Mouse (Mus musculus): ENCODE results near the gene Ace. TPM values are rescaled to one million over a fixed set of nuclear protein-coding genes. Genes with fewer than 3 reads are reported as not detected.

Gene Ace
- total and polyA plus RNA-seq, 2 experiments from 2014 or later: 8.0 to 14.3 TPM

GRCm38 (mm10) chr11:106037418-106037751 lies 69.6 kb downstream of the Ace start:
- TF ChIP-seq CTCF (IDR thresholded peaks at IDR 0.05; ENCODE audit: low read depth): peak; percentile 42
- H3K9me3 ChIP-seq (ENCODE audit: low read length): no peaks in the 10 kb centered on the region
- ATAC-seq (peak; percentile 68), DNase-seq (peak; percentile 87)
- H3K36me3 ChIP-seq (ENCODE audit: insufficient read depth): no peaks in the 10 kb centered on the region
- peaks cover 12% of the 10 kb centered on the region for H3K4me1 ChIP-seq (ENCODE audit: insufficient read depth)
- H3K4me2 ChIP-seq (ENCODE audit: low read depth): peak overlapping the region; percentile 55
- peak overlapping the region; percentile 89 for H3K27ac ChIP-seq (ENCODE audit: low read depth, low read length)
- H3K27me3 ChIP-seq (ENCODE audit: insufficient read depth, low read length): no peaks in the 10 kb centered on the region
- H3K4me3 ChIP-seq (ENCODE audit: low read depth, low read length): peak overlapping the region; percentile 80
- under 1% methylated on average over 13 of the region's 13 CpGs for WGBS
- H3K9ac ChIP-seq: peak overlapping the region; percentile 82

Other genes with a start within 250 kb of the Ace start
- gene Cyb561, start 14.6 kb upstream of the Ace start, total RNA-seq (2014; rRNA removed): 41.9 and 55.8 TPM in 2 replicates
- gene Cyb561, start 14.6 kb upstream of the Ace start, polyA plus RNA-seq (2015; fragmentation: Nextera tagmentation; extraction: Ambion mirVana): 40.7 and 62.7 TPM in 2 replicates
- not detected in 2 replicates for gene Ace3, start 26.7 kb downstream of the Ace start, total RNA-seq (2014; rRNA removed)
- gene Ace3, start 26.7 kb downstream of the Ace start, polyA plus RNA-seq (2015; fragmentation: Nextera tagmentation; extraction: Ambion mirVana): not detected in 2 replicates
- 0.92 and 2.8 TPM in 2 replicates for gene Kcnh6, start 40.2 kb downstream of the Ace start, total RNA-seq (2014; rRNA removed)
- 0.80 and 1.5 TPM in 2 replicates for gene Kcnh6, start 40.2 kb downstream of the Ace start, polyA plus RNA-seq (2015; fragmentation: Nextera tagmentation; extraction: Ambion mirVana)
- 150 and 222 TPM in 2 replicates for gene Dcaf7, start 68.9 kb downstream of the Ace start, total RNA-seq (2014; rRNA removed)
- 79.1 and 115 TPM in 2 replicates for gene Dcaf7, start 68.9 kb downstream of the Ace start, polyA plus RNA-seq (2015; fragmentation: Nextera tagmentation; extraction: Ambion mirVana)
- 17.4 and 18.1 TPM in 2 replicates for gene Taco1, start 98.1 kb downstream of the Ace start, total RNA-seq (2014; rRNA removed)
- 2.9 and 5.0 TPM in 2 replicates for gene Taco1, start 98.1 kb downstream of the Ace start, polyA plus RNA-seq (2015; fragmentation: Nextera tagmentation; extraction: Ambion mirVana)
- 29.2 and 32.9 TPM in 2 replicates for gene Map3k3, start 116.7 kb downstream of the Ace start, total RNA-seq (2014; rRNA removed)
- gene Map3k3, start 116.7 kb downstream of the Ace start, polyA plus RNA-seq (2015; fragmentation: Nextera tagmentation; extraction: Ambion mirVana): 6.7 and 8.5 TPM in 2 replicates
- not detected in 2 replicates for gene Gm10840, start 192.9 kb downstream of the Ace start, total RNA-seq (2014; rRNA removed)
- gene Gm10840, start 192.9 kb downstream of the Ace start, polyA plus RNA-seq (2015; fragmentation: Nextera tagmentation; extraction: Ambion mirVana): 0.67 and 0.82 TPM in 2 replicates
- 83.9 and 85.0 TPM in 2 replicates for gene Limd2, start 192.9 kb downstream of the Ace start, total RNA-seq (2014; rRNA removed)
- gene Limd2, start 192.9 kb downstream of the Ace start, polyA plus RNA-seq (2015; fragmentation: Nextera tagmentation; extraction: Ambion mirVana): 171 and 189 TPM in 2 replicates
- gene Strada, start 234.2 kb downstream of the Ace start, total RNA-seq (2014; rRNA removed): 23.4 and 34.8 TPM in 2 replicates
- gene Strada, start 234.2 kb downstream of the Ace start, polyA plus RNA-seq (2015; fragmentation: Nextera tagmentation; extraction: Ambion mirVana): 20.0 and 23.7 TPM in 2 replicates
- gene Ccdc47, start 248.4 kb downstream of the Ace start, total RNA-seq (2014; rRNA removed): 29.4 and 41.0 TPM in 2 replicates
- gene Ccdc47, start 248.4 kb downstream of the Ace start, polyA plus RNA-seq (2015; fragmentation: Nextera tagmentation; extraction: Ambion mirVana): 71.8 and 90.1 TPM in 2 replicates
- 58.8 and 76.3 TPM in 2 replicates for gene Ddx42, start 249.0 kb downstream of the Ace start, total RNA-seq (2014; rRNA removed)
- 49.5 and 62.2 TPM in 2 replicates for gene Ddx42, start 249.0 kb downstream of the Ace start, polyA plus RNA-seq (2015; fragmentation: Nextera tagmentation; extraction: Ambion mirVana)